Mouse (Mus musculus) adrenal gland (tissue): ENCODE data around the gene Rhobtb3.
"Not testable (repeated sequence)": the region's sequence is repeated elsewhere in the genome, so short reads cannot be mapped to it uniquely, and the experiment has no call there.

Experiments
- intact Hi-C: fragments of 180-260 bp; cut with DNase I; formaldehyde crosslinking; loops from one replicate; pipeline ENCODE4 v1.15.1; 2025

Rhobtb3 gene

DNA sequence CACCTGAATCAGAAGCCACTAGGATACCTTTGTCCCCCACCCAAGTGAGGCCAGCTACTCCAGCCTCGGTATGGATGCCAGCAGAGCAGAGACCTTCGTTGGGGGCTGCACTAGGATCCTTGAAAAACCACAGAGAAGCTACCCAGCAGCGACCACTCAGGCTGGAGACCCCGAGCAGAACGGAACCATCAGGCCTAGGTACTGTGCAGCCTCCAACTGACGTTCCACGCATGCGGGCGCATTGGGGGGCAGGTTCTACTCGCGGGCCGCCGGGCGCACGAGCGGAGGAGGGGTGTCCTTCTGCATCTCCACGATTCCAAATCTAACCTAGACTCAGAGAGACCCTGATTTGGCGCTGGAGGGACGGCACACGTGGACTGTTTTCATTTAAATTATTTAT lies 13.7 kb downstream of the Rhobtb3 start:
- intact Hi-C loops: no loop called here

DNA sequence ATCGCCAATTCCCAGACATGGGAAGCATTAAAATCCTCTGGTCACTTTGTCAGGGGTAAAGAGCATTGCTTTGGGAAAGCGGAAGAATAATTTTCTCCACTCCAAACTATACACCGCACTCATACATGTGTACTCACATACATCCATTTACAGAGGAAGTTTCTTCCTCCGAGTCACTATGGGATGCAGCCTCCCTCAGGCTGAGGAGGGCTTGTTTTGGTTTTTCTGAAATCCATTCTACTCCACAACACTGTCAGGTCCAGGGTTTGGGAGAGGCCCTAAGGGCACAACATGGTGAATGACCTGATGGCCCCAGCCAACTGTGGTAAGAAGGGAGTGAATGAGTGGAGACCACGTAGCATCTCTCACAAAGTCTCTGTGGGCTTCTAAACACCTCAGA lies 14.7 kb downstream of the Rhobtb3 start:
- intact Hi-C loops: not testable (repeated sequence)

- intact Hi-C loops: no loop called here
These were observed 15.8 kb downstream of the Rhobtb3 start for GRCm38 (mm10) chr13:75927951-75928350.

DNA sequence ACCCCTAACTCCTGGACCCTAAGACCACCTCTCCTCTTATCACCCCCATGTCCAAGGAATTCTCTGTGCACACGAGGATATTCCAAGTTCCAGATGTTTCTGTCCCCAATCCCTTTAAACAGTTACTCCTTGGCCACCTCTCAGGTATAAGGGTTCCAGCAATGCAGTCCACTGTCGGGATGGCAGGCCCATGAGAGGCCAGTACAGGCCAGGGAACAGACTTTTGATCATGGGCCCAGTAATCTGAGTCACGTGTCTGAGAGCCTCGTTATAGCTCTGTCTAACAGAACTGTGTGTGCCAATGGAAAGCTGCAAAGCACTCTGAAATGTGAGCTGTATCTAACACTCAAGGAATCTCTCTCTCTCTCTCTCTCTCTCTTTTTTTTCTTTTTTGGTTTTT lies 29.6 kb downstream of the Rhobtb3 start:
- intact Hi-C loops: no loop called here

DNA sequence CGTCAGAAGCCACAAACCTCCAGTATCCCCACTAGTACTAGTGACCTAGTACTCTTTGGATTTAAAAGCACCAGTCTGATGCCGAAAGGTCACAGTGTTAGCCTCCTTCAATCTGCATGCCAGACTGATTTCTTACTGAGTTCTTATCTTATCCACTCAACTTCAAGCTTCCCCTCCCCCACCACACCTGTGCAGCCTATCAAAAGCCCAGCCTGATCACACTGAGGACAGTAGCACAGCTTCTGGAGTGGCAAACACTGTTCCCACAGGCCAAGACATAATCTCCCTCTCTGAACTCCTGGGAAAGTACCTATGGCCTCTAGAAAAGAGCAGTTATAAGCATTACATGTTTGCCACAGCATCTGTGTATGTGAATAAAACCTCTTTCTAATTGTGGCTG lies 35.5 kb downstream of the Rhobtb3 start:
- intact Hi-C loops: no loop called here

GRCm38 (mm10) chr13:75907133-75907532 lies 36.6 kb downstream of the Rhobtb3 start:
- intact Hi-C loops: no loop called here

GRCm38 (mm10) chr13:75904660-75905059 lies 39.1 kb downstream of the Rhobtb3 start:
- intact Hi-C loops: no loop called here

DNA sequence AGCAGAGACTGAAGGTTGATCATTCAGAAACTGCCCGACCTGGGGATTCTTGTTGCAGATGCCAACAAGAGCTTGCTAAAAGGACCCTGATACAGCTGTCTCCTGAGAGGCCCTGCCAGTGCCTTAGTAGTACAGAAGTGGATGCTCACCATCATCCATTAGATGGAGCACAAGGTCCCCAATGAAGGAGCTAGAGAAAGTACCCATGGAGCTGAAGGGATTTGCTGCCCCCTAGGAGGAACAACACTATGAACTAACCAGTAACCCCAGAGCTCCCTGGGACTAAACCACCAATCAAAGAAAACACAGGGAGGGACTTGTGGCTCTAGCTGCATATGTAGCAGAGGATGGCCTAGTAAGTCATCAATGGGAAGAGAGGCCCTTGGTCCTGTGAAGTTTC lies 42.8 kb downstream of the Rhobtb3 start:
- intact Hi-C loops: not testable (repeated sequence)

DNA sequence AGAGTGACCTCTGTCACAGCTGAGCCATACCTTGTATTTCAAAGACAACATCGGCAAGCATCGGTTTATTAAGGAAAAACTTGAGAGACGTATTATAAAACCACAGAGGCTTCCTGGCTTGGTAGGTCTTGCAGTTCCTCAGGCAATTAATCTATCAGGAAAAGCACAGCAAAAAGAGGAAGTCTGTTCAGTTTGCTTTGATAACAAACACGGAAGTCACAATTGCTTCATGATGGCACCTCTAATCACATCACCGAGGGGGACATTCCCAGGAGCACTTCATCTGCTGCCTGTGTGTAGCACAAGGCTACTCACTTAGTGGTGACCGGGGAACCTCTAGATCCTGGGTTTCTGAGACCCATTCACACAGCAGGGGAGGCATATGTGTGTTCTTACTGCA lies 50.8 kb downstream of the Rhobtb3 start:
- intact Hi-C loops: no loop called here

- intact Hi-C loops: no loop called here
These were observed 51.4 kb downstream of the Rhobtb3 start for GRCm38 (mm10) chr13:75892291-75892690.

- intact Hi-C loops: no loop called here
These were observed 51.9 kb downstream of the Rhobtb3 start for GRCm38 (mm10) chr13:75891868-75892267.

DNA sequence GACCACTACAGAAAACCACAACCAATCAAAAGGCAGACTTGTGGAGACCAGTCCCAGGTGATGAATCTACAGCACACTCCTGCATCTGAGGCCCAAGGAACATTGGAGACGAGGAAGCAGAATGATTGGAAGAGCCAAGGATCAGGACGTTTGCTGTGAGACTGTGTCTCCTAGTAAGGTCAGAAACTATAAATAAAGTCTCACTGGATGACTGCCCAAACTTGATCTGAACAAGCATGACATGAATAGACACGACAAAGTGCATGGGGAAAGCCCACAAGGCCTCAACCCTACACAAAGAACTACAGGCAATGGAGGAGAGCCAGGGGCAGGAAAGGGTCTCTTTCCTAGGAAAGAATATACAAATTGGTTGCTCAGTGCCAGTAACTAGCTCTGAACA lies 59.9 kb downstream of the Rhobtb3 start:
- intact Hi-C loops: no loop called here

- intact Hi-C loops: no loop called here
These were observed 63.2 kb downstream of the Rhobtb3 start for GRCm38 (mm10) chr13:75880501-75880900.

GRCm38 (mm10) chr13:75879756-75880155 lies 64.0 kb downstream of the Rhobtb3 start:
- intact Hi-C loops: loop anchor here (5.0 kb wide), 3 partner anchors 82 to 1017 kb away; no protein-coding TSS in a partner anchor

GRCm38 (mm10) chr13:75877907-75878306 lies 65.8 kb downstream of the Rhobtb3 start:
- intact Hi-C loops: loop anchor here (5.0 kb wide), 3 partner anchors 81 to 1016 kb away; no protein-coding TSS in a partner anchor

DNA sequence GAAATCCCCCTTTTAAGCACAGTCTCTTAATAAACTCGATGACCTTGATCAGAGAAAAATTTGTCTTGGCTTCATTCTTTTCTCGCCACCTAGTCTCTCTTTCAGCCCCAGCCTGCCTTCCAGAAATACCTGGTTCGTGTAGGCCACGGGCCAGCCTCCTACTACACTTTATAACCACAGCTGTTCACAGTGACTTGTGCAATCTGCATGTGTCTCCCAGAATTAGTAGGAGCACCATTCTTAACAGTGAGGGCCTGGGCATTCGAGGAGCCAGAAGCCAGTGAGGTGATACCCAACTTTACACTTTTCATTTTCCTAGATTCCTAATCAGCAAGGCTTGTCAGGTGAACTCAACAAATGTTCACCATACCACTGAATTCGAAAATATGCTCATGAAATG lies 67.1 kb downstream of the Rhobtb3 start:
- intact Hi-C loops: loop anchor here (5.0 kb wide), 3 partner anchors 79 to 1014 kb away; no protein-coding TSS in a partner anchor

DNA sequence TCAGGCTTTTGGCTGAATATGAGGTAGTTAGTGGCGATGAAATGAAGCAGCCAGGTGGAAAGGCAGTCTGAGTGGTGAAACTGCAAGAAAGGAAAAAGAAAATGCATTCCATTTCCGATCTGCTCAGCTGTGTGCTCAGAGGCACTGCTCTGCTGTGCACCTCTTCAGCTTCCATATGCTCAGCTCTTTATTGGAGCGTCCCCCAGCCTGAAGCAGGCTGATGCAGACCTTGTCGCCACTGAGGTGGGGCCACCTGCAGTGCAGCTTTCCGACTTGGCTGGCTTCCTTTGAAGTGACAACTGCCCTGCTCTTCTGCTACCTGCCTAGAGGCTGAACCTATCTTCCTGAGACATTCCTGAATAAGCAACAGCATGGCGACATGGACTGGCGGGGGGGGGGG lies 67.5 kb downstream of the Rhobtb3 start:
- intact Hi-C loops: loop anchor here (5.0 kb wide), 3 partner anchors 79 to 1014 kb away; no protein-coding TSS in a partner anchor

- intact Hi-C loops: loop anchor here (5.0 kb wide), 3 partner anchors 77 to 1012 kb away; no protein-coding TSS in a partner anchor
These were observed 68.9 kb downstream of the Rhobtb3 start for GRCm38 (mm10) chr13:75874608-75875376.

DNA sequence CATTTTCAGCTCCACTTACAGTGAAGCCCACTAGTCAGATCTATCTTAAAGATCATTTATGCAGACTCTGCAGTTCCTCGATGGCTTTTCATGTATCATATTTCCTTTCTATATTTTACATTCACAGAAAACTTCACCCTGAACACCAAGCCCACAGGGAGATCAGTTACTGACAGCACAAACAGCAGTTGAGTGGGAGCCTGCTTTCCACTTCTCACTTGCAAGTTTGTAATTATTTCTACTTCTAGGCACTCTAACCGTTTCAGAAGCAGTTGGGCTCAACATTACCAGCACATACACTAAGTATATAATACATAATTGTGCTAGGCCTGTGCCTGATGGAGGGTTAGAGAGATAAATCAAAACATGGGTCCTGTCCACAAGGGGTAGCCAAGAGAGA lies 75.8 kb downstream of the Rhobtb3 start:
- intact Hi-C loops: no loop called here

DNA sequence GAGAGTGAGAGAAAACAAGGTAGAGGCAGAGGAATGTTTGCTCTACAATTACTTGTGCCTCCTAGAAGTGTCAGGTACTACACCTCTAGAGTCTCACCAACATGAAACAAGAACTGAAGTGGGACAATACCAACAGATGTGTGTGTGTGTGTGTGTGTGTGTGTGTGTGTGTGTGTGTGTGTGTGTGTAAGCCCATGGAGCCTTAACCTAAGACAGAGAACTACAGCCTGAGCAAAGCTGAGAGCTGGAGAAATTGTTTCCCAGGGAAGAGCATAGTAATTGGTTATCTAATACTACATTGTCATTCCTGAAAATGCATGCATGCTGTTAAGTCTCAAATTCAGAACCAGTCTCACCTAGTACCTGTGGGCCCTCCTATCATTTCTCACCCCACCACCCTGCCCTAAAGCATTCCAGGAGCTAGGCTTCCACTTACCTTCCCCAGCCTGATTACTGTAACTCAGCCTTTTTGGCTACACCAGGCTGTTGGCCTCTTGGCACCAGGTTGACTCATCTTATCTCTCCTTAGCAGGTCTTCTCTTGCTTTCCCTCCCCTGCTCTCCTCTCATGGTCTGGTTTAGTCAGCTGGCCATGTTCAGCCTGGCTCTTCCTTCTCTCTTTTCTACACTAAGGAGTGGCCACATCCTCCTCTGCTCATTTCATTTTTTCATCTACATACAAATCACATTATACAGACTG lies 78.1 kb downstream of the Rhobtb3 start:
- intact Hi-C loops: no loop called here

GRCm38 (mm10) chr13:75859264-75859844 lies 84.4 kb downstream of the Rhobtb3 start:
- intact Hi-C loops: no loop called here

- intact Hi-C loops: no loop called here
These were observed 90.6 kb downstream of the Rhobtb3 start for GRCm38 (mm10) chr13:75853118-75853517.
